Mouse (Mus musculus) MEL (cell line): ENCODE measurements around the gene Acox2.

Source experiments
- CHD2 ChIP-seq: IDR thresholded peaks from 2 replicates; pipeline ENCODE4 v1.6.1; 2011; ENCODE audit warnings: low read length, improper control_type of control experiment
- CTCF ChIP-seq, 3 experiments: IDR thresholded peaks in 2 of 3; conservative IDR thresholded peaks in 1 of 3; 2 replicates each; pipeline ENCODE4 v1.5.1; 2011 to 2012; ENCODE audit warnings: low read length in 3 of 3, low read depth in 2 of 3, mild to moderate bottlenecking in 2 of 3, improper control_type of control experiment in 1 of 3, inconsistent platforms in 1 of 3, mixed read lengths in 1 of 3, moderate library complexity in 1 of 3; ENCODE audit not compliant: control insufficient read depth in 1 of 3, insufficient read depth in 1 of 3, poor library complexity in 1 of 3, severe bottlenecking in 1 of 3
- MAZ ChIP-seq: IDR thresholded peaks from 2 replicates; pipeline ENCODE4 v1.6.1; 2012; ENCODE audit warnings: low read depth, mild to moderate bottlenecking, inconsistent platforms, low read length, improper control_type of control experiment
- NELFE ChIP-seq: IDR thresholded peaks from 2 replicates; pipeline ENCODE4 v1.6.1; 2011; ENCODE audit warnings: low read depth, low read length, improper control_type of control experiment
- POLR2A ChIP-seq, 2 experiments: IDR thresholded peaks; 2 replicates each; pipeline ENCODE4 v1.6.1; 2011 to 2012; ENCODE audit warnings: low read length in 2 of 2, mild to moderate bottlenecking in 2 of 2, control low read depth in 1 of 2, improper control_type of control experiment in 1 of 2, low read depth in 1 of 2, moderate library complexity in 1 of 2; ENCODE audit not compliant: control insufficient read depth in 1 of 2, insufficient read depth in 1 of 2, poor library complexity in 1 of 2
- POLR2AphosphoS5 ChIP-seq: IDR thresholded peaks from 2 replicates; pipeline ENCODE4 v1.6.1; 2012; ENCODE audit warnings: low read depth, borderline replicate concordance, mild to moderate bottlenecking, inconsistent platforms, low read length, moderate library complexity, mixed read lengths
- USF1 ChIP-seq: IDR thresholded peaks from 2 replicates; pipeline ENCODE4 v1.6.1; 2014; ENCODE audit warnings: low read depth, mild to moderate bottlenecking, inconsistent platforms, low read length, improper control_type of control experiment, moderate library complexity
- ZNF384 ChIP-seq: IDR thresholded peaks from 2 replicates; pipeline ENCODE4 v1.6.1; 2012; ENCODE audit warnings: low read depth, mild to moderate bottlenecking, inconsistent platforms, low read length, improper control_type of control experiment

DNA sequence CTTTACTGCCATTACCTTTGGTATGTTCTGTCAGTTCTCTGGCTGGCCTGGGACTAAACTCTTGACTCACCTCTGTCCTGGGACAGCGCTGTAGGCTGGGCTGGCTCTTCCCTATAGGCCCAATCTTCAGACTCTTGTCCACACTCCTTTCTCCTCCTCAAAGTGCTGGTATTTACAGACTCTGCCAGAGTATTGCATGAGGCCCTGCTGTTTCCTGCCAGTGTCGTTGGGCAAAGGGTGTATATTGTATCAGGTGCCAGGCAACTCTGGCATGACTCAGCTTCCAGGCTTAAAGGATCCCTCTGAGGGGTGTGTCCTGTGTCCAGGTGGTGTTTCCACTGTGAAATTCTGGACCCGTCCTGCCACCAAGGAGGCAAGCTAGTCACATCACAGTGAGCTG lies 401 bp downstream of the Acox2 start:
- TF ChIP-seq POLR2A (IDR thresholded peaks at IDR 0.05; ENCODE audit: control insufficient read depth in 1 of 2, insufficient read depth in 1 of 2, low read depth in 1 of 2, low read length in 2 of 2, poor library complexity in 1 of 2) (no peak), MAZ (no peak), CHD2 (no peak), CTCF (IDR thresholded peaks at IDR 0.05 in 2 of 3, conservative IDR thresholded peaks at IDR 0.05 in 1 of 3; ENCODE audit: control insufficient read depth in 1 of 3, insufficient read depth in 1 of 3, low read depth in 2 of 3, low read length in 3 of 3, poor library complexity in 1 of 3, severe bottlenecking in 1 of 3) (no peak), USF1 (no peak), NELFE (no peak), POLR2AphosphoS5 (no peak), ZNF384 (no peak)
